Mouse (Mus musculus) stomach, postnatal 0 days (tissue): Measurements from ENCODE around the gene Plcl2.

Experiments
- CTCF ChIP-seq: IDR thresholded peaks from 2 replicates; pipeline ENCODE4 v1.5.1; 2016; ENCODE audit warnings: antibody characterized with exemption, low read depth, mild to moderate bottlenecking, moderate library complexity
- EP300 ChIP-seq: optimal IDR thresholded peaks from 2 replicates; pipeline ENCODE3; 2016; ENCODE audit warnings: antibody characterized with exemption

DNA sequence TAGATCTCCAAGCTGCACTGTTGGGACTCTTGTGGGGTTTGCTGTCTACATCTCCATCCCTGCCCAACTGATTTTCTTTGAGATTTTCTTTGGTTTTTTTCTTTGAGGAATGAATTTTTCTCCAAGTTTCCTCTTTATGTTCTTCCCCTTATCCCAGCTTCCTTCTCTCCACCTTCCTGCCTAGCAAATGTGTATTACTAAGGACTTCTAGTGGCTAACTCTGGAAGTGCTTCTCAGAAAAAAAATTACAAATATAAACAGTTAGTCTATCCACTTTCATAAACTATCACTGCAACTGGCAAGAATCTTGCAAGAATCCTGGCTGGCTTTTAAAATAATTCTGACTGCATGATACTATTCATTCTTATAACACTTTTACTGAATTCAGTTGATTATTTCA lies 119.5 kb downstream of the Plcl2 start:
- TF ChIP-seq CTCF (peak; percentile 70), EP300 (no peak)
